Mouse (Mus musculus): ENCODE data around the gene Jmy. TPM values are rescaled to one million over a fixed set of nuclear protein-coding genes. Genes with fewer than 3 reads are reported as not detected.

The Jmy gene
- polyA plus RNA-seq, 1 experiment = 13.4 TPM

DNA sequence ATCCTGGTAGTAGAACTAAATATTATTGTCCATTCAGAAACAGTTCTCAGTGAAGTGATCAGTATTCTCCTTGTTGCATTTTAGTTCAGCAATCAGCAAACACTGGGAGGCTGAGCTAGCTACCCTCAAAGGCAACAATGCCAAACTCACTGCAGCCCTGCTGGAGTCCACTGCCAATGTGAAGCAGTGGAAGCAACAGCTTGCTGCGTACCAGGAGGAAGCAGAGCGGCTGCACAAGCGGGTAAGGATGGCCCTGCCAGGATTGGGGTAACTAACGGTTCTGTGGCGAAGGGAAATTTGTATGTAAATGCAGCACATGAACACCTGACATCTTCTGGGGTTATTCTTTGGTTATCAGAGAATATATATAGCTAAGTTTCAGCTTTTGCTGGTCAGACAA, 112.2 kb downstream of the Jmy start:
- no peaks in the 10 kb centered on the region for H3K27me3 ChIP-seq (ENCODE audit: control insufficient read depth, insufficient read depth, low read length, poor library complexity, severe bottlenecking)
- H3K4me3 ChIP-seq (ENCODE audit: low read depth, low read length) = no peak overlapping the region
- no peaks in the 10 kb centered on the region for H3K36me3 ChIP-seq (ENCODE audit: control insufficient read depth, insufficient read depth, low read length, poor library complexity, severe bottlenecking)
- H3K27ac ChIP-seq (ENCODE audit: insufficient read depth, low read length) = no peak overlapping the region
- TF ChIP-seq EP300 (IDR thresholded peaks at IDR 0.05; ENCODE audit: insufficient read depth, low read depth, low read length) (no peak), CTCF (IDR thresholded peaks at IDR 0.05; ENCODE audit: low read depth, low read length) (no peak), POLR2A (IDR thresholded peaks at IDR 0.05; ENCODE audit: insufficient read depth, low read length) (no peak)
- H3K9me3 ChIP-seq (replicated peaks; ENCODE audit: control insufficient read depth, insufficient read depth, low read length, poor library complexity, severe bottlenecking) = no peaks in the 10 kb centered on the region
- H3K4me1 ChIP-seq (ENCODE audit: control insufficient read depth, insufficient read depth, low read length) = no peaks in the 10 kb centered on the region
- H3K9ac ChIP-seq (ENCODE audit: low read depth, poor library complexity, severe bottlenecking) = no peak overlapping the region

DNA sequence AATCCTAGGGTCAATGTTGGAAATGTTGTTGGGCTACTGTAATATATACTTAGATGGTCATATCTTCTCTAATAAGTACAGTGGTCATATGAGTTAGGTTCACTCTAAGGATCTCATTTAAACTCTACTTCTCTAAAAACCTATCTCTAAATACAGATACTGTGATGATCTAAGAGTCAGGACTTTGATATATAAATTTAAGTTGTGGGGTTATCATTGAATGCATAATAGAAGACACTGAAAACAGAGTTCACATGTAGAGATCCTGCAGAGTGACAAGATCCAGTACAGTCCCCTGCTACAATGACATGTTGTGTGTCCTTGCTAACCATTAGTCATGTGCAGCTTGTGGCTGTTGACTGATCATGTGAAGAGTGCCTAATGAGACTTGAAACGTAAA, 114.5 kb downstream of the Jmy start:
- Histone ChIP-seq H3K9ac (ENCODE audit: low read depth, poor library complexity, severe bottlenecking) (no peak overlapping the region), H3K4me3 (ENCODE audit: low read depth, low read length) (no peak overlapping the region)
- no peak for TF ChIP-seq CTCF (IDR thresholded peaks at IDR 0.05; ENCODE audit: low read depth, low read length)
- no peak for TF ChIP-seq POLR2A (IDR thresholded peaks at IDR 0.05; ENCODE audit: insufficient read depth, low read length)
- no peak for TF ChIP-seq EP300 (IDR thresholded peaks at IDR 0.05; ENCODE audit: insufficient read depth, low read depth, low read length)

DNA sequence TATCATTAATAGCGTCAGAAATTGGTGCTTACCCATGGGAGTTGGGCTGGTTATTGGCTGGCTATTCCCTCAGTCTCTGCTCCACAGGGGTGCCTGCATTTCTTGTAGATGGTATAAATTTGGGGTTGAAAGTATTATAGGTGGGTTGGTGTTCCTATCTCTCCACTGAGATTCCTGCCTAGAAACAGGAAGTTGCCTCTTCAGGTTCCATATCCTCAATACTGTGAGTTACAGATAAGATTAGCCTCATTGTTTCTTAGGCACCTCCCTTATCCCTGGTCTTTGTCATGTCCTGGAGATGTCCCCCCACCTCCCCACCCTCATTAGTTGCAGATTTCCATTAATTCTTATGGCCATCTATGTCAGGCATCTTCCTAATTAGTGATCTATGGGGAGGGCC, 115.1 kb downstream of the Jmy start:
- H3K27me3 ChIP-seq (ENCODE audit: control insufficient read depth, insufficient read depth, low read length, poor library complexity, severe bottlenecking) = no peaks in the 10 kb centered on the region
- H3K4me1 ChIP-seq (ENCODE audit: control insufficient read depth, insufficient read depth, low read length) = no peaks in the 10 kb centered on the region
- no peak overlapping the region for H3K9ac ChIP-seq (ENCODE audit: low read depth, poor library complexity, severe bottlenecking)
- no peaks in the 10 kb centered on the region for H3K9me3 ChIP-seq (replicated peaks; ENCODE audit: control insufficient read depth, insufficient read depth, low read length, poor library complexity, severe bottlenecking)
- no peaks in the 10 kb centered on the region for H3K36me3 ChIP-seq (ENCODE audit: control insufficient read depth, insufficient read depth, low read length, poor library complexity, severe bottlenecking)
- no peak overlapping the region for H3K4me3 ChIP-seq (ENCODE audit: low read depth, low read length)
- TF ChIP-seq EP300 (IDR thresholded peaks at IDR 0.05; ENCODE audit: insufficient read depth, low read depth, low read length) (no peak), CTCF (IDR thresholded peaks at IDR 0.05; ENCODE audit: low read depth, low read length) (no peak), POLR2A (IDR thresholded peaks at IDR 0.05; ENCODE audit: insufficient read depth, low read length) (no peak)
- no peak overlapping the region for H3K27ac ChIP-seq (ENCODE audit: insufficient read depth, low read length)

More for the DNA sequence above, 114.5 kb downstream of the Jmy start:
- Histone ChIP-seq H3K9me3 (replicated peaks; ENCODE audit: control insufficient read depth, insufficient read depth, low read length, poor library complexity, severe bottlenecking) (no peaks in the 10 kb centered on the region), H3K36me3 (ENCODE audit: control insufficient read depth, insufficient read depth, low read length, poor library complexity, severe bottlenecking) (no peaks in the 10 kb centered on the region), H3K27ac (ENCODE audit: insufficient read depth, low read length) (no peak overlapping the region), H3K27me3 (ENCODE audit: control insufficient read depth, insufficient read depth, low read length, poor library complexity, severe bottlenecking) (no peaks in the 10 kb centered on the region), H3K4me1 (ENCODE audit: control insufficient read depth, insufficient read depth, low read length) (no peaks in the 10 kb centered on the region)

DNA sequence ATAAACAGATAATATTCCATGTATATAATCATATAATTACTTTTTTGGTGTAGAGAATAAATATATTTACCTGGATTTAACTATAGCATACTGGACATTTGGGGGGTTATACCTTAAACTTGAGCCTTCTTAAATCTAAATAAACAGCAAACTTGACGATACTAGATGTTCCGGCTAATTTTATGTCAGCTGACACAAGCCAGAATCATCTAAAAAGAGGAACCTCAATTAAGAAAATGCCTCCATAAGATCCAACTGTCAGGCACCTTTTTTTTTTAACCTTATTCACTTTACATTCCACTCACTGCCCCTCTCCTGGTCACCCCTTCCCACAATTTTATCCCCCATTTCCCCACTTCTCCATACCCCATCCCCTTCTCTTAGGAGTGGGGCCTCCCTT, 116.0 kb downstream of the Jmy start:
- no peaks in the 10 kb centered on the region for H3K4me1 ChIP-seq (ENCODE audit: control insufficient read depth, insufficient read depth, low read length)

DNA sequence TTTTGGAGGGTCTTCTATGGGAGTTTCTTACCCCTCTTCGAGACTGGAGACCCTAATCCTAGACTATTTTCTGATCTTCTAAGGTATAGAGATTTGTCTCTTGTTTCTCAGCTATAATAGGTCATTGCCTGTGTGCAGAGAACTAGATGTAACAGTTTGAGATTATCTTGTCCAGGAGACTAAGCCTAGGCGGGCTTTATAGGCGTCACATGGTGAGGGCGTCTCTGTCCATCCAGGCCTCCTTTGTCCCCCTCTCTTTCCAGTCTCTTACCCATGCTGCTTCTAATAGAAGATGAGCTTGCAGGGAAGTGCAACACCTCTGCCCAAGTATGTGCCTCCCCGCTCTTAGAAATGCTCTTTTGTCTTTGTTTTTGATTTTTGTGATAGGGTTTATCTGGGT, 116.5 kb downstream of the Jmy start:
- Histone ChIP-seq H3K4me3 (ENCODE audit: low read depth, low read length) (no peak overlapping the region), H3K9me3 (replicated peaks; ENCODE audit: control insufficient read depth, insufficient read depth, low read length, poor library complexity, severe bottlenecking) (no peaks in the 10 kb centered on the region), H3K27ac (ENCODE audit: insufficient read depth, low read length) (no peak overlapping the region), H3K4me1 (ENCODE audit: control insufficient read depth, insufficient read depth, low read length) (no peaks in the 10 kb centered on the region), H3K9ac (ENCODE audit: low read depth, poor library complexity, severe bottlenecking) (no peak overlapping the region), H3K27me3 (ENCODE audit: control insufficient read depth, insufficient read depth, low read length, poor library complexity, severe bottlenecking) (no peaks in the 10 kb centered on the region), H3K36me3 (ENCODE audit: control insufficient read depth, insufficient read depth, low read length, poor library complexity, severe bottlenecking) (no peaks in the 10 kb centered on the region)
- TF ChIP-seq CTCF (IDR thresholded peaks at IDR 0.05; ENCODE audit: low read depth, low read length) (no peak), EP300 (IDR thresholded peaks at IDR 0.05; ENCODE audit: insufficient read depth, low read depth, low read length) (no peak), POLR2A (IDR thresholded peaks at IDR 0.05; ENCODE audit: insufficient read depth, low read length) (no peak)

More for the DNA sequence above, 116.0 kb downstream of the Jmy start:
- no peak overlapping the region for H3K27ac ChIP-seq (ENCODE audit: insufficient read depth, low read length)
- H3K27me3 ChIP-seq (ENCODE audit: control insufficient read depth, insufficient read depth, low read length, poor library complexity, severe bottlenecking) = no peaks in the 10 kb centered on the region
- H3K4me3 ChIP-seq (ENCODE audit: low read depth, low read length) = no peak overlapping the region
- no peaks in the 10 kb centered on the region for H3K9me3 ChIP-seq (replicated peaks; ENCODE audit: control insufficient read depth, insufficient read depth, low read length, poor library complexity, severe bottlenecking)
- TF ChIP-seq EP300 (IDR thresholded peaks at IDR 0.05; ENCODE audit: insufficient read depth, low read depth, low read length) (no peak), POLR2A (IDR thresholded peaks at IDR 0.05; ENCODE audit: insufficient read depth, low read length) (no peak), CTCF (IDR thresholded peaks at IDR 0.05; ENCODE audit: low read depth, low read length) (no peak)
- H3K9ac ChIP-seq (ENCODE audit: low read depth, poor library complexity, severe bottlenecking) = no peak overlapping the region
- H3K36me3 ChIP-seq (ENCODE audit: control insufficient read depth, insufficient read depth, low read length, poor library complexity, severe bottlenecking) = no peaks in the 10 kb centered on the region

DNA sequence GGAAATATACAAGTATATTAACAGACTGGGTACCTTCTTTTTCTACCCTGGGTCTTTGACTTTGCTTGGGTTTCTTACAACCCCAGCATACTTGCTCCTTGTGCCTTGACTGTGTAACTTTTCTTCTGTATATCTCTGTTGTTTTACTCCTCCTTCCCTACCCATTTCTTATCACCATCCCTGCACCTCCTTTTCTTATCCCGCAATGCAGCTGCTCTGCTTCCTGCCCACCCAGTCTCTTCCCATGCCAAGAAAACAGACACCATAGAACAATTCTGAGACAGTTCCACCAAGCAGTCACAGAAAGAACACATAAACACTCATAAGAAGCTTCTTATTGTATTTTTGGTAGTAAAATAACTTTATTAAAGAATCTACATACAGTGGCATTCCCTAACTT, 118.3 kb downstream of the Jmy start:
- H3K27ac ChIP-seq (ENCODE audit: insufficient read depth, low read length) = no peak overlapping the region
- no peak overlapping the region for H3K4me3 ChIP-seq (ENCODE audit: low read depth, low read length)
- no peaks in the 10 kb centered on the region for H3K9me3 ChIP-seq (replicated peaks; ENCODE audit: control insufficient read depth, insufficient read depth, low read length, poor library complexity, severe bottlenecking)
- TF ChIP-seq POLR2A (IDR thresholded peaks at IDR 0.05; ENCODE audit: insufficient read depth, low read length) = no peak
- no peak for TF ChIP-seq CTCF (IDR thresholded peaks at IDR 0.05; ENCODE audit: low read depth, low read length)
- no peak for TF ChIP-seq EP300 (IDR thresholded peaks at IDR 0.05; ENCODE audit: insufficient read depth, low read depth, low read length)
- H3K9ac ChIP-seq (ENCODE audit: low read depth, poor library complexity, severe bottlenecking) = no peak overlapping the region
- no peaks in the 10 kb centered on the region for H3K27me3 ChIP-seq (ENCODE audit: control insufficient read depth, insufficient read depth, low read length, poor library complexity, severe bottlenecking)
- no peaks in the 10 kb centered on the region for H3K36me3 ChIP-seq (ENCODE audit: control insufficient read depth, insufficient read depth, low read length, poor library complexity, severe bottlenecking)
- H3K4me1 ChIP-seq (ENCODE audit: control insufficient read depth, insufficient read depth, low read length) = no peaks in the 10 kb centered on the region
